Mouse (Mus musculus): ENCODE results near the gene Sap30. TPM values are rescaled to one million over a fixed set of nuclear protein-coding genes. Genes with fewer than 3 reads are reported as not detected.
"Not testable (repeated sequence)": the region's sequence is repeated elsewhere in the genome, so short reads cannot be mapped to it uniquely, and the experiment has no call there.

Sap30 gene
- polyA plus RNA-seq, 1 experiment from 2014 or later: 24.7 TPM

DNA sequence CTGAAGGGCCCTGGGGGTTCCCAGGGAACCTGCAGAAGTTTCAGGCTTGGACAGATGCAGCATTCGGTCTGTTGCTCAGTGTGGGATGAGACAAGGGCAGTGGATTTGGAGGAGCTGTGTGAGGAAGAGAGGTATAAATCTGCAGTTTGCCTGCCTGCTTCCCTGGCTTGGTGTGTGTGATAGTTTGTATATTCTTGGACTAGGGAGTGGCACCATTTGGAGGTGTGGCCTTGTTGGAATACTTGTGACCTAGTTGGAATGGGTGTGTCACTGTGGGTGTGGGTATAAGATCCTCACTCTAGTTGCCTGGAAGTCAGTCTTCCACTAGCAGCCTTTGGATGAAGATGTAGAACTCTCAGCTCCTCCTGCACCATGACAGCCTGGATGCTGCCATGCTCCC, 17.8 kb upstream of the Sap30 start:
- H3K36me3 ChIP-seq (ENCODE audit: control insufficient read depth, insufficient read depth, low read length); H3K27me3 ChIP-seq (ENCODE audit: control insufficient read depth, insufficient read depth, low read length); H3K4me3 ChIP-seq (replicated peaks; ENCODE audit: low read length); H3K9me3 ChIP-seq (replicated peaks; ENCODE audit: control insufficient read depth, low read length); H3K4me2 ChIP-seq (ENCODE audit: low read depth, low read length); H3K4me1 ChIP-seq (ENCODE audit: control insufficient read depth, insufficient read depth, low read length); ATAC-seq (ENCODE audit: insufficient read depth, low FRiP score): not testable (repeated sequence)
- Histone ChIP-seq H3K9ac (ENCODE audit: low read length) (peak overlapping the region; percentile 7; the same call in 1 of the 2 replicates), H3K27ac (ENCODE audit: low read length) (peak overlapping the region; percentile 28; the same call in 1 of the 2 replicates)
- whole genome bisulfite sequencing: 71% methylated on average over 1 of the region's 1 CpGs

- 0 out of 2 replicates have a peak, but pooled peaks cover 5% of the 10 kb centered on the region for H3K4me1 ChIP-seq (ENCODE audit: control insufficient read depth, insufficient read depth, low read length)
- WGBS: 52% methylated on average over 5 of the region's 5 CpGs
Observed at GRCm38 (mm10) chr8:57503641-57504040, 16.0 kb upstream of the Sap30 start.

GRCm38 (mm10) chr8:57498847-57499511, 11.3 kb upstream of the Sap30 start:
- Histone ChIP-seq H3K4me1 (ENCODE audit: control insufficient read depth, insufficient read depth, low read length) (0 out of 2 replicates have a peak, but pooled peaks cover 5% of the 10 kb centered on the region), H3K4me2 (ENCODE audit: low read depth, low read length) (peak overlapping the region; percentile 37), H3K4me3 (replicated peaks; ENCODE audit: low read length) (0 out of 2 replicates have a peak overlapping the region, but pooled peaks have one; percentile 7), H3K9ac (ENCODE audit: low read length) (no peak overlapping the region), H3K9me3 (replicated peaks; ENCODE audit: control insufficient read depth, low read length) (no peaks in the 10 kb centered on the region), H3K27me3 (ENCODE audit: control insufficient read depth, insufficient read depth, low read length) (no peaks in the 10 kb centered on the region), H3K27ac (ENCODE audit: low read length) (peak overlapping the region; percentile 62), H3K36me3 (ENCODE audit: control insufficient read depth, insufficient read depth, low read length) (no peaks in the 10 kb centered on the region)
- 33% methylated on average over 17 of the region's 17 CpGs for WGBS
- peak; percentile 54; the same call in 1 of the 2 replicates for ATAC-seq (ENCODE audit: insufficient read depth, low FRiP score)

More at GRCm38 (mm10) chr8:57503641-57504040, 16.0 kb upstream of the Sap30 start:
- H3K9me3 ChIP-seq (replicated peaks; ENCODE audit: control insufficient read depth, low read length): no peaks in the 10 kb centered on the region
- no peak overlapping the region for H3K27ac ChIP-seq (ENCODE audit: low read length)
- ATAC-seq (ENCODE audit: insufficient read depth, low FRiP score): no peak
- no peaks in the 10 kb centered on the region for H3K27me3 ChIP-seq (ENCODE audit: control insufficient read depth, insufficient read depth, low read length)
- no peaks in the 10 kb centered on the region for H3K36me3 ChIP-seq (ENCODE audit: control insufficient read depth, insufficient read depth, low read length)
- no peak overlapping the region for H3K4me3 ChIP-seq (replicated peaks; ENCODE audit: low read length)
- no peak overlapping the region for H3K9ac ChIP-seq (ENCODE audit: low read length)
- H3K4me2 ChIP-seq (ENCODE audit: low read depth, low read length): no peak overlapping the region

GRCm38 (mm10) chr8:57498494-57498846, 10.8 kb upstream of the Sap30 start:
- Histone ChIP-seq H3K27ac (ENCODE audit: low read length) (peak overlapping the region; percentile 62), H3K9ac (ENCODE audit: low read length) (no peak overlapping the region), H3K4me3 (replicated peaks; ENCODE audit: low read length) (no peak overlapping the region), H3K36me3 (ENCODE audit: control insufficient read depth, insufficient read depth, low read length) (no peaks in the 10 kb centered on the region), H3K9me3 (replicated peaks; ENCODE audit: control insufficient read depth, low read length) (no peaks in the 10 kb centered on the region), H3K27me3 (ENCODE audit: control insufficient read depth, insufficient read depth, low read length) (no peaks in the 10 kb centered on the region), H3K4me1 (ENCODE audit: control insufficient read depth, insufficient read depth, low read length) (0 out of 2 replicates have a peak, but pooled peaks cover 5% of the 10 kb centered on the region), H3K4me2 (ENCODE audit: low read depth, low read length) (peak overlapping the region; percentile 37)
- no peak for ATAC-seq (ENCODE audit: insufficient read depth, low FRiP score)
- 38% methylated on average over 8 of the region's 8 CpGs for WGBS

- Histone ChIP-seq H3K4me2 (ENCODE audit: low read depth, low read length) (no peak overlapping the region), H3K27ac (ENCODE audit: low read length) (no peak overlapping the region), H3K4me3 (replicated peaks; ENCODE audit: low read length) (no peak overlapping the region), H3K36me3 (ENCODE audit: control insufficient read depth, insufficient read depth, low read length) (no peaks in the 10 kb centered on the region; the same call in 1 of the 2 replicates), H3K27me3 (ENCODE audit: control insufficient read depth, insufficient read depth, low read length) (no peaks in the 10 kb centered on the region), H3K4me1 (ENCODE audit: control insufficient read depth, insufficient read depth, low read length) (peaks cover 6% of the 10 kb centered on the region; the same call in 1 of the 2 replicates), H3K9ac (ENCODE audit: low read length) (no peak overlapping the region), H3K9me3 (replicated peaks; ENCODE audit: control insufficient read depth, low read length) (no peaks in the 10 kb centered on the region)
- 88% methylated on average over 4 of the region's 4 CpGs for WGBS
- no peak for ATAC-seq (ENCODE audit: insufficient read depth, low FRiP score)
Observed at GRCm38 (mm10) chr8:57491873-57492272, 4.2 kb upstream of the Sap30 start.

DNA sequence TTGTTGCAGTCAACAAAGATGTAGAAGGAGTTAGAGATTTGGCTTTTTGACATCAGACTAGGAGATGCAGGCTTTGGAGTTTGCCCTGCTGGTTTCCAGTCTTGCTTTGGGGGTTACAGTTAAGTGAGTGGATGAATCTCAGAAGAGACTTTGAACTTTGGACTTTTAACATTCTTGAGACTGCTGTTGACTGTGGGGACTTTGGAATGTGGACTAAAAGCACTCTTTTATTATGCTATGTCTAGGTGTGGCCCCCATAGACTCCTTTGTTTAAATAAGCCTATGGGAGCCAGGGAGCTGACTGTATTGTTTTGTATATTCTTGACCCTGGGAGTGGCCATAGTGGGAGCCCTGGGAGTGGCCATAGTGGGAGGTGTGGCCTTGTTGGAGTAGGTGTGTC, 2.2 kb upstream of the Sap30 start:
- H3K4me3 ChIP-seq (replicated peaks; ENCODE audit: low read length): no peak overlapping the region
- peak; percentile 26; the same call in 1 of the 2 replicates for ATAC-seq (ENCODE audit: insufficient read depth, low FRiP score)
- H3K4me2 ChIP-seq (ENCODE audit: low read depth, low read length): no peak overlapping the region
- H3K36me3 ChIP-seq (ENCODE audit: control insufficient read depth, insufficient read depth, low read length): no peaks in the 10 kb centered on the region; the same call in 1 of the 2 replicates
- H3K27me3 ChIP-seq (ENCODE audit: control insufficient read depth, insufficient read depth, low read length): no peaks in the 10 kb centered on the region
- H3K27ac ChIP-seq (ENCODE audit: low read length): peak overlapping the region; percentile 60; the same call in 1 of the 2 replicates
- H3K4me1 ChIP-seq (ENCODE audit: control insufficient read depth, insufficient read depth, low read length): peaks cover 12% of the 10 kb centered on the region
- H3K9ac ChIP-seq (ENCODE audit: low read length): no peak overlapping the region
- H3K9me3 ChIP-seq (replicated peaks; ENCODE audit: control insufficient read depth, low read length): no peaks in the 10 kb centered on the region

- ATAC-seq (ENCODE audit: insufficient read depth, low FRiP score): no peak
- no peak overlapping the region for H3K4me3 ChIP-seq (replicated peaks; ENCODE audit: low read length)
- no peaks in the 10 kb centered on the region for H3K9me3 ChIP-seq (replicated peaks; ENCODE audit: control insufficient read depth, low read length)
- 94% methylated on average over 1 of the region's 1 CpGs for WGBS
- H3K9ac ChIP-seq (ENCODE audit: low read length): no peak overlapping the region
- peaks cover 12% of the 10 kb centered on the region for H3K4me1 ChIP-seq (ENCODE audit: control insufficient read depth, insufficient read depth, low read length)
- no peaks in the 10 kb centered on the region for H3K27me3 ChIP-seq (ENCODE audit: control insufficient read depth, insufficient read depth, low read length)
- peak overlapping the region; percentile 60; the same call in 1 of the 2 replicates for H3K27ac ChIP-seq (ENCODE audit: low read length)
- H3K4me2 ChIP-seq (ENCODE audit: low read depth, low read length): no peak overlapping the region
- no peaks in the 10 kb centered on the region; the same call in 1 of the 2 replicates for H3K36me3 ChIP-seq (ENCODE audit: control insufficient read depth, insufficient read depth, low read length)
Observed at GRCm38 (mm10) chr8:57489366-57489765, 1.7 kb upstream of the Sap30 start.

- under 1% methylated on average over 25 of the region's 25 CpGs for WGBS
Observed at GRCm38 (mm10) chr8:57488312-57488765, 679 bp upstream of the Sap30 start.

More at GRCm38 (mm10) chr8:57488312-57488765, 679 bp upstream of the Sap30 start:
- no peaks in the 10 kb centered on the region; the same call in 1 of the 2 replicates for H3K36me3 ChIP-seq (ENCODE audit: control insufficient read depth, insufficient read depth, low read length)
- H3K9ac ChIP-seq (ENCODE audit: low read length): peak overlapping the region; percentile 84
- H3K4me1 ChIP-seq (ENCODE audit: control insufficient read depth, insufficient read depth, low read length): peaks cover 12% of the 10 kb centered on the region
- ATAC-seq (ENCODE audit: insufficient read depth, low FRiP score): peak; percentile 62
- no peaks in the 10 kb centered on the region for H3K27me3 ChIP-seq (ENCODE audit: control insufficient read depth, insufficient read depth, low read length)
- peak overlapping the region; percentile 96 for H3K27ac ChIP-seq (ENCODE audit: low read length)
- peak overlapping the region; percentile 94 for H3K4me2 ChIP-seq (ENCODE audit: low read depth, low read length)
- no peaks in the 10 kb centered on the region for H3K9me3 ChIP-seq (replicated peaks; ENCODE audit: control insufficient read depth, low read length)
- peak overlapping the region; percentile 89 for H3K4me3 ChIP-seq (replicated peaks; ENCODE audit: low read length)

All from stomach, embryonic 16.5 days (tissue).